Mouse (Mus musculus): ENCODE data around the gene Nim1k.

GRCm38 (mm10) chr13:119723368-119723767, 32.3 kb downstream of the Nim1k start:
- TF ChIP-seq POLR2A (IDR thresholded peaks at IDR 0.05; ENCODE audit: control insufficient read depth in 1 of 2, insufficient read depth in 1 of 2, low read depth in 1 of 2, low read length in 2 of 2, poor library complexity in 1 of 2) = no peak
- TF ChIP-seq ZNF384 (IDR thresholded peaks at IDR 0.05; ENCODE audit: low read depth, low read length) = no peak
- TF ChIP-seq MXI1 (IDR thresholded peaks at IDR 0.05; ENCODE audit: low read depth, low read length) = no peak
- TF ChIP-seq EP300 (IDR thresholded peaks at IDR 0.05; ENCODE audit: low read depth in 1 of 2, low read length in 2 of 2) = no peak
- TF ChIP-seq GATA1 (IDR thresholded peaks at IDR 0.05; ENCODE audit: low read depth, low read length) = no peak
- no peak for TF ChIP-seq RCOR1 (IDR thresholded peaks at IDR 0.05; ENCODE audit: low read depth, low read length)
- TF ChIP-seq TCF12 (IDR thresholded peaks at IDR 0.05; ENCODE audit: low read depth, low read length) = no peak
- no peak for TF ChIP-seq CTCF (IDR thresholded peaks at IDR 0.05 in 2 of 3, conservative IDR thresholded peaks at IDR 0.05 in 1 of 3; ENCODE audit: control insufficient read depth in 1 of 3, insufficient read depth in 1 of 3, low read depth in 2 of 3, low read length in 3 of 3, poor library complexity in 1 of 3, severe bottlenecking in 1 of 3)
- TF ChIP-seq POLR2AphosphoS2 (IDR thresholded peaks at IDR 0.05; ENCODE audit: low read length) = no peak
- TF ChIP-seq MYB (IDR thresholded peaks at IDR 0.05; ENCODE audit: low read depth, low read length) = no peak
- no peak for TF ChIP-seq HCFC1 (IDR thresholded peaks at IDR 0.05; ENCODE audit: low read depth, low read length)
- TF ChIP-seq CHD1 (IDR thresholded peaks at IDR 0.05; ENCODE audit: low read depth, low read length) = no peak
- TF ChIP-seq MEF2A (IDR thresholded peaks at IDR 0.05; ENCODE audit: extremely low read depth, insufficient replicate concordance, low read depth, low read length, poor library complexity, severe bottlenecking) = no peak
- TF ChIP-seq RAD21 (IDR thresholded peaks at IDR 0.05; ENCODE audit: low read depth, low read length) = no peak
